Mouse (Mus musculus) heart, adult 2 months (tissue): ENCODE data around the gene Gpr153.
A peak's percentile ranks its signal among the peaks of the same experiment; 100 is the strongest.

ENCODE experiments used
- CTCF ChIP-seq: fragments of 200-600 bp; IDR thresholded peaks from 2 replicates; pipeline ENCODE4 v1.8.1; 2022; ENCODE audit warnings: antibody characterized with exemption, mild to moderate bottlenecking, moderate library complexity
- EP300 ChIP-seq: fragments of 200-500 bp; IDR thresholded peaks from 2 replicates; pipeline ENCODE4 v1.6.1; 2011; ENCODE audit warnings: low read depth, low read length, control low read depth; ENCODE audit not compliant: insufficient read depth

GRCm38 (mm10) chr4:152285505-152285904 lies 11.5 kb downstream of the Gpr153 start:
- TF ChIP-seq EP300 = 0 out of 2 replicates have a peak, but pooled peaks have one; percentile 45
- peak; percentile 86 for TF ChIP-seq CTCF
